Mouse (Mus musculus): ENCODE data around the gene Htra1. TPM values are rescaled to one million over a fixed set of nuclear protein-coding genes. Genes with fewer than 3 reads are reported as not detected.

The Htra1 gene
- polyA plus RNA-seq, 1 experiment from 2014 or later, result 2.1 TPM

DNA sequence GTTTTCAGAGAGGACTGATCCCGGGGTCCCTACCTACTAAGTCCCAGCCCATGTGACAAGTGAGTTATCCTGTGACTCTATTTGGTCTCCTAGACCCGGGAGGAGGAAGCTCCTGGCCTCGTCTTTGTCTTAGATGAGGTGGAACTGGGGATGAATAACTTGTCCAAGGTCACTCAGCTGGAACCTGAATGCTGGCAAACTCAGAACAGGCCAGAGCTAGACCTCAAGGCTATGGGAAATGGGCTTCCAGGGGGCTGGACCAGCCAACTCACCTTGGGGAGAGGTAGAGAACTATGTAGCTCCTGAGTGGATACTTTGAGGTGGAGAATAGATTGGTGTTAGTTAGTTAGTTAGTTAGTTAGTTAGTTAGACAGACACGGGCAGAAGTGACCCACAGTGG is 2.1 kb downstream of the Htra1 start:
- 58% methylated on average over 4 of the region's 4 CpGs for WGBS
- H3K27me3 ChIP-seq (ENCODE audit: low read depth, poor library complexity, severe bottlenecking), result peaks cover 74% of the 10 kb centered on the region
- H3K9me3 ChIP-seq (replicated peaks), result no peaks in the 10 kb centered on the region
- DNase-seq (ENCODE audit: low spot score), result no peak
- H3K36me3 ChIP-seq, result no peaks in the 10 kb centered on the region
- no peak overlapping the region for H3K4me3 ChIP-seq
- no peak overlapping the region for H3K27ac ChIP-seq (replicated peaks)
- peaks cover 17% of the 10 kb centered on the region for H3K4me1 ChIP-seq

DNA sequence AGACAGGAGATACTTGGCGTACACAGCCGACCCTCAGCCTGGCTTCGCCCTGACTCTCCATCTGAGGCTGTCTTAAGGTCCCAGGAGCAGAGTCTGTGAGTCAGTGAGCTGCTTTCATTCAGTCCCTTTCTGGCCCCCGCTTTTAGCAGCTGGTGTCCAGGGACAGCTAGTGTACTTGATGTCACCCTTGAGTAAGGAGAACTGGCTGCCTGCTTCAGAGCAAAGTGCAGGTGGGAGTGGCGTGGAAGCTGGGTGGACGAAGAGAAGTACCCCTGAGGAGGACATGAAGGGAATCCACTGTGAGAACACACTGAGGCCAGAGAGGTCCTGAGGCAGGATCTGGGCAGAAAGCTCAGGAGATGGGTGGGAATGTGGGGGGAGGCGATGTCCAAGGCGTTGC is 3.0 kb downstream of the Htra1 start:
- peaks cover 17% of the 10 kb centered on the region for H3K4me1 ChIP-seq
- no peaks in the 10 kb centered on the region for H3K9me3 ChIP-seq (replicated peaks)
- no peaks in the 10 kb centered on the region for H3K36me3 ChIP-seq
- no peak for DNase-seq (ENCODE audit: low spot score)
- no peak overlapping the region for H3K4me3 ChIP-seq
- WGBS, result 88% methylated on average over 8 of the region's 8 CpGs
- H3K27ac ChIP-seq (replicated peaks), result no peak overlapping the region
- peaks cover 65% of the 10 kb centered on the region for H3K27me3 ChIP-seq (ENCODE audit: low read depth, poor library complexity, severe bottlenecking)

DNA sequence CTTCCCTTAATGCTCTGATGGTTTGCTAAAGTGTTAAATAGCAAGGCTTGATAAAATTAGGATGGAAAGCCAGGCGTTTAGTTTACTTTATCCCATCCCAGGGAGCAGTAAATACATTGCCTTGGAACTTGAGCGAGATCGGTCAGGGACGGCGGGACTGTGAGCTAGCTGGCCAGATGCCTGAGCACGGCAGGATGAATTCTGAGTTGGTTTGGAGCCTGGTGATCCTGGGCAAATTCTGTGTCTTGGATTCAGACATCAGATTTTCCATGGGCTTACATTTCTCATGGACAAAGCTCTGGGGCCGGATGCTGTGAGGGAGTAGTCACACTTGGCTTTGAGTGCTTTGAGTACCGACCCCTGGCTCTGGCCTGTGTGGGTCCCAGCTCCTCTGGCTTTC is 4.8 kb downstream of the Htra1 start:
- Histone ChIP-seq H3K27me3 (ENCODE audit: low read depth, poor library complexity, severe bottlenecking) (peaks cover 47% of the 10 kb centered on the region), H3K4me1 (peaks cover 12% of the 10 kb centered on the region)
- 88% methylated on average over 8 of the region's 8 CpGs for WGBS

DNA sequence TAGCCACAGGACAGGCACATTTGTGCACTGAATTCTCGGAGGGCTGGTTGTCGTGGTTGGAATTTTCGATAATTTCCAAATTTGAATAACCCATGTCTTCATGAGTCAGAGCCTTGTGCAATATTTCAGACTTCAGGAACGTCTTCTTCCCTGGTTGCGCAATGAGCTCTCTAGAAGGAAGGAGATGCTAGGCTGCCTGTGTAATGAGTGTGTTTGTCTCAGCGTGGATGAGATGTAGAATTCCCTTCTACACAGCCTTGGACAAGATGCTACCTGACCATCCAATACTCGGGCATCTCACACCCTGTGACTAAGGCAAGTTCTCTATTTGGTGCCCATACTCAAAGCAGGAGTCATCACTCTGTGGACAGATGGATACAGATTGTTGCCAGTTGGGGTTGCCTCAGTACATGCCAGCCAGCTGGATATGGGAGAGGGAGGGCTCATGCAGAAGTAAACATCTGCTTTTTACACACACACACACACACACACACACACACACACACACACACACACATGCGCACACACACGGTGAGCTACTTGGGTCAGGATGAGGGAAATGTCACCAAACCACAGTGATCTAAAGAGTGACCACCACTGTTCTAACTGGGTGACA is 7.5 kb downstream of the Htra1 start:
- Histone ChIP-seq H3K27me3 (ENCODE audit: low read depth, poor library complexity, severe bottlenecking) (peaks cover 20% of the 10 kb centered on the region), H3K4me3 (no peak overlapping the region), H3K36me3 (no peaks in the 10 kb centered on the region), H3K27ac (replicated peaks) (no peak overlapping the region), H3K9me3 (replicated peaks) (no peaks in the 10 kb centered on the region), H3K4me1 (no peaks in the 10 kb centered on the region)
- WGBS, result 92% methylated on average over 9 of the region's 9 CpGs
- DNase-seq (ENCODE audit: low spot score), result no peak

More for the DNA sequence above, 4.8 kb downstream of the Htra1 start:
- Histone ChIP-seq H3K36me3 (no peaks in the 10 kb centered on the region), H3K4me3 (no peak overlapping the region), H3K27ac (replicated peaks) (no peak overlapping the region), H3K9me3 (replicated peaks) (no peaks in the 10 kb centered on the region)
- no peak for DNase-seq (ENCODE audit: low spot score)

DNA sequence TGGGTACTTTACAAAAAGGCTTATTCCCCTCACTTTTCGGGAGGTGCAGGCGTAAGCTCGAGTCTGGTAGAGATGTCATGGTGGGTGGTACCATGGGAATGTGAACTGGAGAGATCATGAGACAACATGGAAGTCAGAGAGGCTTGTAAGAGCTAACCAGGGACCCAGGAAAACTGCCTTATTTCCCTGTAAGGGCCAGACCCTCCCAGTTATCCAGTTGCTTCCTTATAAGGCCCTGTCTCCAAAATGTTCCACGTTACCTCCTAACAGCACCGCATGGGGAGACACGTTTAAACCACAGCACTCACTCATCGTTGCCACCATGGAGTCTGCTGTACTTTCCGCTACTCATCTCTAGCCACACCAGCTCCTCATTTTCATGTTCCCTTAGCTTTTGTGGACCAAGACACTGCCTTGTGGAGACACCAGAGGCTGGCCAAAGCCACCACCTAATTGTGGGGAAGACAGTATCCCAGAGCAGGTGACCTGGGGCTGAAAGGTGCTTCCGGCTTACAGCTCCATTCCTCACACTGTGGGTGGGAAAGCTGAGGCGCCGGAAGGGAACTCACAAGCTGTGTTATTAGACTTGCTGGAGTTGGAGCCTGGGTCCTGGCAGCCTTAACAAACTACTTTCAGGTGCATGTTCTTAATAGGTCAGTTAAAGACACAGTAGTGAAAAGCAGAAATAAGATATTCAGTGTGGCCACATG is 9.0 kb downstream of the Htra1 start:
- Histone ChIP-seq H3K4me3 (no peak overlapping the region), H3K9me3 (replicated peaks) (no peaks in the 10 kb centered on the region), H3K27me3 (ENCODE audit: low read depth, poor library complexity, severe bottlenecking) (peaks cover 5% of the 10 kb centered on the region), H3K4me1 (no peaks in the 10 kb centered on the region), H3K36me3 (no peaks in the 10 kb centered on the region), H3K27ac (replicated peaks) (no peak overlapping the region)
- WGBS, result 90% methylated on average over 11 of the region's 11 CpGs
- no peak for DNase-seq (ENCODE audit: low spot score)

DNA sequence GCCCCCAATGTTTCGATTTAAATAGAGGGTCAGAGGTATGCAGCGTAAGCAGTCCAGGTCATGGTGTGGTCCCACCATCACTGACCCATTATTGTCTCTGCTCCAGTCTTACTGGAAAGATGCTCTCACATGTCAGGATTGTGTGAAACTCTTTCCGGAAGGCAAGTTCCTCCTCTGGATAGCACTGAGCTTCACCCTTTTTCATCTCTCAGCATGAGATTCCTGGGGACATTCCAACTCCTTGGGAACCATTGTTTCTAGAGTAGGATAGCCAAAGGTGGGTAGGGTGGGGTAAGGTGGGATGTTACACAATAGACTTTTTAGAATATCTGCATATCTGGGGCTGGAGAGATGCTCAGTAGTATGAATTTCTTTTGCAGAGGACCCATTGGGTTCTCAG is 9.8 kb downstream of the Htra1 start:
- Histone ChIP-seq H3K9me3 (replicated peaks) (no peaks in the 10 kb centered on the region), H3K27me3 (ENCODE audit: low read depth, poor library complexity, severe bottlenecking) (no peaks in the 10 kb centered on the region), H3K27ac (replicated peaks) (no peak overlapping the region), H3K36me3 (no peaks in the 10 kb centered on the region), H3K4me3 (no peak overlapping the region), H3K4me1 (no peaks in the 10 kb centered on the region)
- 89% methylated on average over 3 of the region's 3 CpGs for WGBS
- no peak for DNase-seq (ENCODE audit: low spot score)

DNA sequence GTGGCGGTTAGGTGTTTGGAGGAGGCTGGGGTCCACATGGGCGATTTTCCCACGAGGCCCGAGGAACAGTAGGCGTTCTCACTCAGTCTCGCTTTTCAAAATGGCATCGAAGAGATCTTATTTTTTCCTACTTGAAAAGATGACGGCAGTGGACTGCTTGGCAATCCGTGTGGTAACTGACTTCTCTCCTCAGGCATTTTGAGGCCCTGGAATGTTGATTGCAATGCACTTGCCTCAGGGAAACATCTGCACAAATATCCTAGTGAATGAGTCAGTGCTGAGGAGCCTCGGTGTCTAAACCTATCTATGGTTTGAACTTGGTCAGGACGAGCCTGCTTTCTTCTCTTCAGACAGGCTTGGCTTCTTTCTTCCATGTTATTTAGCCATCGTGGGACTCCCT is 10.4 kb downstream of the Htra1 start:
- H3K4me1 ChIP-seq, result no peaks in the 10 kb centered on the region
- H3K4me3 ChIP-seq, result no peak overlapping the region
- no peaks in the 10 kb centered on the region for H3K9me3 ChIP-seq (replicated peaks)
- DNase-seq (ENCODE audit: low spot score), result no peak
- H3K27me3 ChIP-seq (ENCODE audit: low read depth, poor library complexity, severe bottlenecking), result no peaks in the 10 kb centered on the region
- 91% methylated on average over 12 of the region's 12 CpGs for WGBS
- no peak overlapping the region for H3K27ac ChIP-seq (replicated peaks)
- no peaks in the 10 kb centered on the region for H3K36me3 ChIP-seq

DNA sequence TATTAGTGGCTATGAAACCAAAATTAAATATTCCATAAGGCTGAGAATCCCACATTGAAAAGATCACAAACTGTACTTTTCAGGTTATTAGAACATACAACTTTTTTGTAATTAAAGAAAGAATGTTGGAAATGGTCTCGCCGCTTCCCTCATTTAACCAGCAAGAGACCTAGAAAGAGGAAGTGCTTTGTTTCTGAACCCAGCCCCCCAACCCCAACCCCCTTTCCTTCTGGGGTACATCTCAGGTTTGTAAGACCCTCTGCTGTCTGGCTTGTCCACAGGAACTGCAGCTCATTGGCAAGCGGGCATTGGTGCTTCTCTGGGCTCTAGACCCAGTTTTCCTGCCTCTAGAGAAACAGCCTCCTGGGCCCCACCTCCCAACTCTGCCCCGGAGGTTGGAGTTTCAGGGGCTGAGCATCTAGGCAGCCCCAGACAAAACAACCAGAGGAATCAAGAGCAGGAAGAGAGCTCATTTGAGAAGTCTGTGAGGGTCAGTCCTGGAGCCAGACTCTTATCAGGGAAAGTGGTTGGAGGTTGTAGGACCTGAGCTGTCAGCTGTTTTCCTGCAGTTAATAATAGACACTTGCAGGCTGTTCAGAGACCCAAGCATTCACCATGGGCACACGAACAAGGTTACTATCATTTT is 12.8 kb downstream of the Htra1 start:
- H3K27ac ChIP-seq (replicated peaks), result no peak overlapping the region
- WGBS, result 65% methylated on average over 5 of the region's 5 CpGs
- DNase-seq (ENCODE audit: low spot score), result no peak
- H3K4me1 ChIP-seq, result no peaks in the 10 kb centered on the region
- no peak overlapping the region for H3K4me3 ChIP-seq
- H3K9me3 ChIP-seq (replicated peaks), result no peaks in the 10 kb centered on the region
- H3K27me3 ChIP-seq (ENCODE audit: low read depth, poor library complexity, severe bottlenecking), result no peaks in the 10 kb centered on the region
- no peaks in the 10 kb centered on the region for H3K36me3 ChIP-seq

DNA sequence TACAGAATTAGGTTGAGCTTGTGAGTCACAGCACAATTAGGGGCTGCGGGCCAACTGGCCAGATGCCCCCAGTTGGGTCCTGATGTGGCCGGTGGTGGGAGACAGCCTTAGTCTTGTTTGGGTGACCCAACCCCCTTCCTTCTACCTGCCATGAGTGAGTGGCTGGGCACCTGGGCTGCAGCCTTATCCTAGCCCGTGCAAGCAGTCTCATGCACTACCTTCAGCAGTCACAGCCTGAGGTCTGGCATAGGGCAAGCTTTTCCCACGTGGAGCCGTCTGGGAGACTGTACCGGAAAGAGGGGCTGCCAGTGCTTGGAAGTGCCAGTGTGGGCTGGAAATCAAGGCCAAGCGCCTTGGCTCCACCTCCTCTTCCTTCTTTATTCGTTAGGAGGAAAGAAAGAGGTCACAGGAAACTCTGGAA is 13.4 kb downstream of the Htra1 start:
- H3K9me3 ChIP-seq (replicated peaks), result no peaks in the 10 kb centered on the region
- no peak overlapping the region for H3K27ac ChIP-seq (replicated peaks)
- no peaks in the 10 kb centered on the region for H3K4me1 ChIP-seq
- no peaks in the 10 kb centered on the region for H3K36me3 ChIP-seq
- no peak overlapping the region for H3K4me3 ChIP-seq
- no peak for DNase-seq (ENCODE audit: low spot score)
- H3K27me3 ChIP-seq (ENCODE audit: low read depth, poor library complexity, severe bottlenecking), result no peaks in the 10 kb centered on the region
- WGBS, result 55% methylated on average over 8 of the region's 8 CpGs

DNA sequence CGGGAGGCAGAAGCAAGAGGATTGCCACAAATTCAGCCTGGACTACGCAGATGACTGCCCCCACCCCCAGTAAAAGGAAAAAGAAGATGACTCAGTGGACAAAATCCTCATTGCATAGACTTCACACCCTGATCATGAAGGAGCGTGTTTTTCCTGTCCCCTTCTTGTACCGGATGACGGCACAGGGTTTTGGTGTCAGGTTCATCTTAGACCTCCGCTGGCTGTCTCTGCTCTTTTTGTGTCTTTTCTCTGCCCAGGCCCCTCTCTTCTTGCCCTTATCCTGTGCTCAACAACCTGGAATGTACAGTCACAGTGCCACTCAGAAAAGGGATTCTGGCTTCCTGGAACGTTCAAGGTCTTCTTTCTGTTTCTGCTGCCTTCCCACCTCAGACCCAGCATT is 14.6 kb downstream of the Htra1 start:
- Histone ChIP-seq H3K27me3 (ENCODE audit: low read depth, poor library complexity, severe bottlenecking) (no peaks in the 10 kb centered on the region), H3K36me3 (no peaks in the 10 kb centered on the region), H3K4me1 (no peaks in the 10 kb centered on the region), H3K4me3 (no peak overlapping the region), H3K9me3 (replicated peaks) (no peaks in the 10 kb centered on the region; the same call in 1 of the 2 replicates), H3K27ac (replicated peaks) (no peak overlapping the region)
- WGBS, result 91% methylated on average over 7 of the region's 7 CpGs
- DNase-seq (ENCODE audit: low spot score), result no peak

DNA sequence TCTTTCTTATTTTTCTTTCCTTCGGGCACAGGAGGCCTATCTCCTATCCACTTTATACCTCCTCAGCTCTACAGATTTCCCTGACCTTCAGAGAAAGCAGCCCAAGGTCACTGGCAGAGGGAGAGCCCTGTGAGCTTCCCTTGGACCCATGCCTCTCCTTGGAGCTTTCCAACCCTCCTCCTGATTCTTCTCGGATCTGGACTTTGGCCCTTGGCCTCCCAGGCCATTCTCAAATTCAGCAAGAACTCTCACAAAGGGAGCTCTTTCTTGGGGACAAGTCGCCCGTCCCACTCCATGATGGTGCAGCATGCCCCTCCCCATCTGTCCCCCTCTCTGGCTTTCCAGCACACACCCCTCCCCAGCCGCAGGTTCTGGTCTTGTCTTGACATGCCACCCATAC is 15.1 kb downstream of the Htra1 start:
- no peaks in the 10 kb centered on the region for H3K4me1 ChIP-seq
- 84% methylated on average over 5 of the region's 5 CpGs for WGBS
- H3K9me3 ChIP-seq (replicated peaks), result no peaks in the 10 kb centered on the region; the same call in 1 of the 2 replicates
- no peak for DNase-seq (ENCODE audit: low spot score)
- no peaks in the 10 kb centered on the region for H3K36me3 ChIP-seq
- no peak overlapping the region for H3K27ac ChIP-seq (replicated peaks)
- no peaks in the 10 kb centered on the region for H3K27me3 ChIP-seq (ENCODE audit: low read depth, poor library complexity, severe bottlenecking)
- H3K4me3 ChIP-seq, result no peak overlapping the region

DNA sequence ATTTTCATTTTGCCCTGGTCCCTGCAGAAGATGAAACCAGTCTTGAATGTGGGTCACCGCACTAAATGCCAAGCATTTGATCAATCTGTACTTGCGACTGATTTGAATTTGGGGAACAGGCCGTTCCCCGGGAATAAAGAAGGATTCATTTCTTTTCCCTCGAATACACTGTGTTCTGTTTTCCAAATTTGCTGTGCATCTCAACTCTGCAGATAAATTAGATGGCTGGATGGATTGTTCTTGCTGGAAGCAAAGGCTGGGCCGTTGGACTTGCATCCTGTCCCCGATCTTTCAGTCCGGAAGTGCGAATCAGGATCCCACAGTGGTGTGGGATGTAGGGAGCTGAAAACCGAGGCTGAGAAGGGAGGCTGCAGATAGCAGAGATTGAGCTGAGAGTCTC is 17.5 kb downstream of the Htra1 start:
- H3K27me3 ChIP-seq (ENCODE audit: low read depth, poor library complexity, severe bottlenecking), result no peaks in the 10 kb centered on the region
- H3K4me3 ChIP-seq, result no peak overlapping the region
- H3K4me1 ChIP-seq, result peaks cover 2% of the 10 kb centered on the region; the same call in 1 of the 2 replicates
- 91% methylated on average over 10 of the region's 10 CpGs for WGBS
- no peaks in the 10 kb centered on the region; the same call in 1 of the 2 replicates for H3K9me3 ChIP-seq (replicated peaks)
- no peak overlapping the region for H3K27ac ChIP-seq (replicated peaks)
- no peaks in the 10 kb centered on the region for H3K36me3 ChIP-seq
- no peak for DNase-seq (ENCODE audit: low spot score)

DNA sequence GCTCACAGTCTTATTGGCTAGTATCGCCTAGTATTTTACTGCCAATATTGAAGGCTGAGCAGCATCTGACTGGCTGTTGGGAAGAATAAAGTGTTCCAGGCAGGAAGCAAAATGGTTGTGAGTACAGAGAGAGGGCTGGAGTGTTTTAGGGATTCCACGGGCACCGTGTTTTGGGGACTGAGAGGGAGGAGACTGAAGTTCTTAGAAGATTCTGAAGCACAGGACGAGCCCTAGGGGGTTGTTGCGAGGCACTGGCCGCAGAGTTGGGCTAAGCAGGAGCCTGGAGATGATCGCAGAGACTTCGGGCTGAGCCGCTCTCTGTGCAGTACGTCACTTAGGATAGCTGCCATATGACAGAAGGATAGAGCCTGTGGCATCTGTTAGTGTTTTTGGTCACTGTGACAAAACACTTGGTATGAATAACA is 18.3 kb downstream of the Htra1 start:
- H3K27ac ChIP-seq (replicated peaks), result no peak overlapping the region
- H3K27me3 ChIP-seq (ENCODE audit: low read depth, poor library complexity, severe bottlenecking), result no peaks in the 10 kb centered on the region
- DNase-seq (ENCODE audit: low spot score), result no peak
- no peaks in the 10 kb centered on the region; the same call in 1 of the 2 replicates for H3K9me3 ChIP-seq (replicated peaks)
- H3K4me3 ChIP-seq, result no peak overlapping the region
- no peaks in the 10 kb centered on the region for H3K36me3 ChIP-seq
- 88% methylated on average over 10 of the region's 10 CpGs for WGBS
- H3K4me1 ChIP-seq, result peaks cover 5% of the 10 kb centered on the region; the same call in 1 of the 2 replicates

All from midbrain, embryonic 10.5 days (tissue).